Mouse (Mus musculus) ZHBTc4 (cell line): Measurements from ENCODE around the gene Dnajc30.
A peak's percentile ranks its signal among the peaks of the same experiment; 100 is the strongest.

Experiments
- DNase-seq: peaks from one replicate; pipeline ENCODE4 v3.0.0-alpha.2; 2011; ENCODE audit warnings: low read depth, low spot score

Gene Dnajc30

DNA sequence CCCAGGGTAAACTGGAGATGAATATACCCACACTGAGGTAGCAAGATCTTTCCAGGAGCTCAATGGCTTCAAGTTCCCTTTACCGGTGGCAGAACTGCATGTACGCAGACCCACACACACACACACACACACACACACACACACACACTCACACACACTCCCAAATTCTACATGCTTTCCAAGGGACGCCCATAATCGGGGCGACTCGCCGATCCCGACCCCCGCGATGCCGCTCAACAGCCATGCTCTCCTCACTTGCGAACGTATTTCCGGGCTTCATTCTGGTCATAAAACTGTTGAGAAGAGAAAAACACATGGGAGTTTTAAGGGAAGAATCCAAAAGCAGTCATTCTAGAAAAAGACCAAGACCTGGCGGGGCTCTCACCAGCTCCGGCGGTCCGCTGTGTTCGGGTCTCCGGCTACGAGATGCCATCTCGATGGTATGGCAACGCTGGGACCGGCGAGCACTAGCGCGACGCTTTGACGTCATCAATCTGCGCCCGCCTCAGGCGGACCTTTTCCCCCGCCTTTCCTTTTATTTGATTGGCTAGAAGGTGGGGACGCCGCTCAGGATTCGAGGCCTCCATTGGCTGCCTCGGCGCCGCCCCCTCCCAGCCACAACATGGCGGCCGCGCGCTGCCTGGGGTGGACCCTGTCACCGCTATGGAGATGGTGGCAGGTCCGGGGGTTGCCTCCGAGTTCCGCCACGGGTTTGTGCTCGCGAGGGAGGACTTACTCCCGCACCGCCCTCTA, at the start of gene Dnajc30:
TSS of gene Dnajc30 (plus strand) at position 574 of the 753 bp plus-strand sequence.
- DNase-seq: peak; percentile 99

DNA sequence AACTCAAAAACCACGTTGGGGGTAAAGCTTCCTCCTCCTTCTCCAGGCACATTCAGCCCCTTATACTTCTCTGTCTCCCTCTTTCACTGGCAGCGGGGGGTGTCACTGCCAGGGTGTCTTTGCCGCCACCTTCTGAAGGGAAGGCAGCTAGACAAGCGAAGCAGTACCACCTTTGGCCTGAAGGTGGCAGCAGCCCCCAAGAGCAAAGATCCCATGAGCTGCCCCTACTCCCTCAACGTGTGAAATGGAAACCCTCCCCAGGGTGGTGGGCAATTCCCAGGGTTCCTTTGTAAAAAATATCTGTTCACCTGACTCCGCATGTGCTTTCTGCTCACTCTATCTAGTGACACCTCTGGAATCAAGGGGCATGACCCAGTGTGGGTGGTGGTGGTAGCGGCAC, 48.5 kb upstream of the Dnajc30 start:
- DNase-seq: peak; percentile 83

DNA sequence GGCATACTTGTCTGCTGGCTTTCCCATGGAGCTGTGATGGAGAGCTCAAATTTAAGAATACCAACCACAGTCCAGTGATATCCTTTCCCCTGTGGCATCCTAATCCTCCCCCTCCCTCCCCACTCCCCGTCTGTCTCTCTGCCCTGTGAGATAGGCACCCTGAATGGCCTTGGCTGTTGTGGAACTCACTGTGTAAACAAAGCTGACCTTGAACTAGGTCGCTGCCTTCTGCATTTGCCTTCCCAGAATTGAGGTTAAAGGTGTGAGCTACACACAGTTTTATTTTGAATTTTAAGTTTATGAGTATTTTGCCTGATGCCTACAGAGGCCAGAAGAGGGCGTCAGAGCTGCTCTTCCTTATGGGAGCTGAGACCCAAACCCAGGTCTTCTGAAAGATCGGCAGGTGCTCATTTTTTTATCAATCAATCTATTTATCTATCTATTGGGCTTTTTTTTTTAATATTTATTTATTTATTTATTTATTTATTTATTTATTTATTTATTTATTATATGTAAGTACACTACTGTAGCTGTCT, 47.7 kb upstream of the Dnajc30 start:
- no peak for DNase-seq

DNA sequence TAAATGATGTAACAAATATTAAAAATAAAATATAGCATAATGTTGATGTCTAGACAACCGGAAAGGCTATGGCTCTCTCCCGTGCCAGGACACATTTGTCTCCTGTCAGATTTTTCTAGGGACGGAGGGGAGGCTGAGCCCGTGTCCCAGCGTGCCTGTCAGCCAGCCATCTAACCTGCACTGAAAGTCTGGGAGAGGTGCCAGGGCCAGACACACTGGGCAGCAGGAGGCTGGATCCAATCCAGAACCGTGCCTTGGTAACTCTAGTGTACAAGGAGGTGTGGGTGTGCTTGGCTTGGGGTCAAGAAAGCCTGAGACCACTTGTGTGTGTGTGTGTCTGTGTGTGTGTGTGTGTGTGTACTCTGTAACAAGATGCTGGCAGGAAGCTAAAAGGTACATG, 42.2 kb upstream of the Dnajc30 start:
- no peak for DNase-seq

DNA sequence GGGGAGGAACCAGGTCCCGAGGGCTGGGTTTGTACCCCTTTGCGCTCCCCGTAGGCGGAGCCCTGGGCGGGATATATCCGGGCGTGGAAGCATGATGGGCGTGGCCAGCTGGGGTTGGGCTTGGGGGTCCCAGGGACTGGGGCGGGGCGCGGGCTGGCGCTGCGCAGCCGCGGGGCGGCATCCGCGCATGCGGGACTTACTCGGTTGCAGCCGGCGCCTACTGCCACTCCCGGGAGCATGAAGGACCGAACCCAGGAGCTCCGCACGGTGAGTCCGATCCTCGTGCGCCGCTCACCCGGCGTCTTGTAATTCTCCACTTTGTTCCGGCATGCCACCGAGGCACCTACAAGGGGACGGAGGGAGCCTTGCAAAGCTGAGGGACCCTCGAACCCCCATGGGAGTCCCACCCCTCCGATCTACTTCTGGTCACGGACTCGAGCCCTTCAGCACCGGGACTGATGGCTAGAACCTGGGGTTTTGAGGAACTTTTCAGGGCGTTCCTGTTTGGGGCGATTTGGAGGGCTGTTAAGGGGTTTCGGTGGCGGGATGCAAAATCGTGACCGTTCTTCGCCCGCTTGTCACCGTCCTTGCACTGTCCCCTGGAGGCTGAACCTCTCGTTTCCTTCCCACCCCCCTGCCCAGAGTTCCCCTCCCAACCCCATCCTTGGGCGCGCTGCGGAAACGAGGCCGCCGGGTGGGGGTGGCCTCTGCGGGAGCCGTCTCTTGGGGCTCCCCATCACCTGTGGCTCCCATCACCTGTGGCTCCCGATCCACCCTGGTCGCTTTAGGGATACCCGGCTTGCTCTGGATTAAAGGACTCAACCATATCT, 40.4 kb upstream of the Dnajc30 start, which contains the start of gene Stx1a:
TSS of gene Stx1a (plus strand) at position 139 of the 830 bp plus-strand sequence.
- peak; percentile 94 for DNase-seq

DNA sequence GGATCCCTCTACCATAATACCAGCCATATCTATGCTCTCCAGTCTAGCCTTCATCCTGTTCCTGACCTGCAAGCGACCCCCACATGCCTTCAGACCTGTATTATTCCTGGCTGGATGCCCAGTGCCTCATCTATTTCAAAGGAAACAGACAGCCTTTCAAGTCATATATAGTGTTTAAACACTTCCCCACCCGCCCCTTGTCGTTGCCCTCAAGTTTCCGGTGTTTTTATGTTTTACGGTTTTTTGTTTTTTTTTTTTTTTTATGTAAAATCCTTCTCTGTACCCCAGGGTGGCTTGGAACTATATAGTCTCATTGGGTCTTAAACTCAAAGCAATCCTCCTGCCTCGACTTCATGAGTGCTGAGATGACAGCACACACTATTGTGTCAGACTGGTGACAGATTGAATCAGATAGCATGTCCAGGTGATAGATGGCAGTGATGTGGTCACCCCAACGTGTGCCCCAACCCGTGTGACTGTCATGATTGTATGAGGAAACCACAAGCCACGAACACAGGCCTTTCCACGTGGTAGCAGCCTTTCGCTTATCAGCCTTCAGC, 39.3 kb upstream of the Dnajc30 start:
- no peak for DNase-seq

DNA sequence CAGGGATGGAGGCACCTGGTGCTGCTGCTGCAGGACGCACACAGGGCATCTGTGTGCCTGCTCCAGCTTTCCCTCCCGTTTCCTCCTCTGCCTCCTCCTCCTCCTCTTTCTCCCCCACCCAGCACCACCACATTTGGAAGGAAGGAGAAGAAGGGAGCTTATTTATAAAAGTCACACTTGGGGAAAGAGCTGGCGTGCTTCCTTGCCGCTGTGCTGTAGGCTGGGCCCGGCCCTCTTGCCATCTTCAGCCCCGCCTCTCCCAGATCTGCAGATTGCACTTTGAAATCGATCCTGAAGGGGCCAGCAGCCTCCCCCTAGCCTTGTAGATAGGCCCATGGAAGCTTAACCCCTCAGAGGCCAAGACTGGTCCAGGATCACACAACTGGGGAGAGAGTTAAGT, 38.1 kb upstream of the Dnajc30 start:
- DNase-seq: peak; percentile 49

DNA sequence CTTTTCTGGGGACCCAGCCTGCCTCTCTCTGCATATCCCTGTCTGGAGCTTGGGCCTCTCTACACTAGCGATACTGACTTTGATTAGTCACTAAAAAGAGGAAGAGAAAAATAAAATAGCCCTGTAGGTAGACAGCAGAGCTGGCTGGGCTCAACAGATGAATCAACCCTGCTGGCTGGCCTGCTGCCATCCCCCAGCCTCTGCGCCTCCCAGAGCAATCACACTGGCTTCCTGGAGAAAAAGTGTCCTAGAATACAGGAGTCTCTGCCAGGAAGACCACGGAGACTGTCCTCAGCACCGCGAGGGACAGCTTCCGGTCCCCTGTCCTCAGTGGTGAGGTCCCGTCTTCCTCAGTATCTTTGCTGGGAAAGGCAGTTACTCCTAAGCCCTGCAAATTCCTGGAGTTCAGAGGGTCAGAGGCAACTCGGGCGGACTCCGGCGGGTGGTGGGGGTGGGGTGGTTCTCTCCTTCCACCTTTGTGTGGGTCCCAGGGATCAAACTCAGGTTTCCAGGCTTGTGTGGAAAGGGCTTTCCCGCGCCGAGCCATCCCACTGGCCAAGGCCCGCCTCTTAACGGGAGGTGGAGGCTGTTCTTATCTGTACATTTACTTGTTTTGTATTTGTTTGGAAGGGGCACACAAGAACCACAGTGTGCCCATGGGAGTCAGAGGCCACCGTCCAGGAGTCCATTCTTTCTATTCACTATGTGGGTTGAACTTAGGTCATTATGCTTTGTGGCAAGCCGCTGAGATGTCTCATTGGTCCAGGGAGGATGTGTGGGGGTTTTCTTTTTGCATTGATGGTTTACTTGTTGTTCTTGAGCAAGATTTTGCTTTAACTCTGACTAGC, 34.8 kb upstream of the Dnajc30 start:
- peak; percentile 36 for DNase-seq

DNA sequence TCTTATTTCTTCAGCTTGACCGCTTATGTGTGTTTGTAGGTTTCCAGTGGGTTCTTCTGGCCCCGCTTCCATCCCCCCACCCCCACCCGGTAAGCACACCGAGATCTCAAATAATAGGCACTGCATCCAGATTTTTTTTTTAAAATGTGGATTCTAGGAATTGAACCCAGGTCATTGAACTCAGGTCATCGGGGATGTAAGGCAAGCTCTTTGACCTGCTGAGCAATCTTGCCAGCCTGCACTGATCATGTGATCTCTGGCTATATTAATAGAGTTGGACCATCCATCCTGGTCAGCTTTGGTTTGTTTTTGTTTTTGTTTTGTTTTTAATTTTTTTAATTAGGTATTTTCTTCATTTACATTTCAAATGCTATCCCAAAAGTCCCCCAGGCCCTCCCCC, 31.4 kb upstream of the Dnajc30 start:
- no peak for DNase-seq

DNA sequence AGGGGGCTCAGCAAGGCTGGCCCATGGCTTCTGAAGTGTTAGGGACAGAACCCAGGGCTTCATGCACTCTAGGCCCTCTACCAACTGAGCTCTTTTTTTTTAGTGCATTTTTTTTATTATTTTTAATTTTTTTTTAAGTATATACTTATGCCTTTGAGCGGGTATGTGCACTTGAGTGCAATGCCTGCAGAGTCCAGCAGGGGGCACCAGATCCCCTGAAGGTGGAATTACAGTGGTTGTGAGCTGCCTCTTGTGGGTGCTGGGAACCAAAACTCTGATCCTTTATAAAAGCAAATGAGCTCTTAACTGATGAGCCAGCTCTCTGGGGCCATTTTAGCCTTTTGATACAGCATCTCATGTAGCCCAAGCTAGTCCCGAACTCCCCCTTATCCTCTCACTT, 29.4 kb upstream of the Dnajc30 start:
- DNase-seq: peak; percentile 36

DNA sequence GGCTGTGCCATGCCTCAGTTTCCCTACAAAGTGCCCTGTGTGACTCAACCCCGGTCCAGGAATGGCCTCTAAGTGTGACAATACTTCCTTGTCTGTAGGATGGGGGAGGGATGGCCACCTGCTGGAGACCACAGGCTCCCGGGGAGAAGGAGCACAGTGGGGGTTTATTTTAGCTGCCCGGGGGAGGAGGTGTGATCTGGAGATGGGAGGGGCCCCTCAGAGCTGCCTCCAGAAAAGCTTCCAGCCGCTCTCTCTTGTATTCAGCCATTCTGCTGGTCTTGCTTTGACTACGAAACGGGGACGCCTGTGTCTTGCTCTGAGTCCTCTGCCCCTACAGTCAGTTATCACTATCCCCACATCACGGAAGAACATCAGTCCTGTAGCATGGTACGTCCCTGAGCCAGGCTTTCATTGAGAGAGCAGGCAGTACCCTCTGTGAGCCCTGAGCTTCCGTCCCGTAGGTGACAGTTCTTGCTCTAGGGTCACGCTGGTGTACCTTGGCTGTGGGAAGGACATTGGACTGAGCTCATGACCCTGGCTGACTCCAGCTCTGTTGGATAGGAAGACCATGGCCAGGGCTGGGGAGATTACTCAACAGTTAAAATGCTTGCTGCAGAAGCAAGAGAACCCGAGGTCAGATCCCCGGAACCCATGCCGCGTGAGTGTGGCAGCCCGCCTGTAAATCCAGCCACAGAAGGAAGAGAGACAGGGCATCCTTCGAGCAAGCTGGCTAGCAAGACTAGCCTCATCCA, 28.2 kb upstream of the Dnajc30 start:
- peak; percentile 34 for DNase-seq

DNA sequence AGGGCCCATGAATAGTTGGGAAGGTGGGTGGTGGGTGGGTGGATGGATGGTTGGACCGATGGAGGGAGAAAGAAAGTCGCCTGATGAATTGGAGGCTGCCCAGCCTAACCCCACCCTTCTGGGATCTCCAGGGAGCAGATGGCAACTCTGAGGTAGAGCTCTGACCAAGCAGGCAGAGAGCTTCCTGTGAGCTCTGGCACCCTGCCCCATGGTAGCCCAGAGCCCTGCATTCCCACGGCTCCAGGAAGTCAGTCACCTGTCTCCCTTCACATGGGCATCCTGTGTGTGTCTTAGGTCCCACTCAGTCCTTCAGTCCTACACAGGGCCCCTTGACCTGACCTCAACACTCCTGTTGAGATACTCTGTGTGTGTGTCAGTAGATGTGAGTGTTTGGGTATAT, 26.1 kb upstream of the Dnajc30 start:
- no peak for DNase-seq

DNA sequence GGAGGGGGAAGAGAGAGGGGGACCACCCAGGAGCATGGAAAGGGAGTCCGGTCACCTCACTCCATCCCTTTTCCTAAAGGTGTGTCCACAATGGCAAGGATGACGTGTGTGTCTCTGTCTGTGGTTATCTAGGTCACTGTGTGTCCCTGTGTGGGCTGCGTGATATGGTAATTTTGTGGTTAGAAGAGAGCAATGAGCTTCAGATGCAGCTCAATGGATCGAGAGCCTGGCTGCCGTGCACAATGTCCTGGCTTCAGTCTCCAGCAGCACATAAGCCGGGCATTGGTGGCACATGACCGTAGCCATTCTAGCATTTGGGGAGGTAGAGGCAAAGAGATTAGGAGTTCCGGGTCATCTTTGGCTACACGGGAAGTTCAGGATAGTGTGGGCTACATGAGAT, 24.5 kb upstream of the Dnajc30 start:
- no peak for DNase-seq

DNA sequence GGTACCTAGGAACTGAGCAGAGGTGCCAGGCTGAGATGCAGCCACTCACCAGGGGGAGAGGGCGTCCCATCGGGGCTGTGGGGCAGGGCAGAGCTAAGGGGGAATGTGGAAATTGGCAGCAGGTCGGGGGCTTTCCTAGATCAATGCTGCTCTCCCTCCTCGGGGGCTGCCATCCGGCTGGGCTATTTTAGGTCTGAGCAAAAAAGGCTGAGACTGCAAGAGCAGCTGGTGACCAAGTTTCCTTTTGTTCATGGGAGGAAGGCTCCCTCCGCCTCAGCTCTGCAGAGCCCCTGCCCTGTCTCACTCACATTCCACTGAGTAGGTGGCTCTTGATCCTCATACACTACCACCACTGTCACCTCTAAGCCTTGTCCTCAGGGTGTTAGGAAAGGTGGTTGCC, 23.9 kb upstream of the Dnajc30 start:
- DNase-seq: peak; percentile 32

DNA sequence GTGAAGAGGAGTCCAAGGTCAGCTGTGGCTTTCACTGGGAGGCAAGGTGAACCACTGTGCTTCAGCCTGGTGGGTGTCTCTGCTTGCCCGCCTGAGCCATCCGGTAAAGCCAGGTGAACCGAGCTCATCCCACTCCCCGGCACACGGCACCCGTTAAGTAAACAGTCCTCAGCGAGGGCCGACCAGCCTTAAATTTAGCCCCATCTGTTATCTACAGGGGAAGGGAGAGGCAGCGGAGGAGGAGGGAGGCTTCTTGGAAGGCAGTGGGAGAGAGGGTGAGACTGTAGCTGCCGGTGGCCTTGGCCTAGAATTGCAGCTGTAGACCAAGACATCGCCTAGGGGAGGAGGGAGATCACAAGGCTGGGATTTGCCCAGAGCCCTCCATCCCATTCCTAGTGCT, 23.2 kb upstream of the Dnajc30 start:
- no peak for DNase-seq

DNA sequence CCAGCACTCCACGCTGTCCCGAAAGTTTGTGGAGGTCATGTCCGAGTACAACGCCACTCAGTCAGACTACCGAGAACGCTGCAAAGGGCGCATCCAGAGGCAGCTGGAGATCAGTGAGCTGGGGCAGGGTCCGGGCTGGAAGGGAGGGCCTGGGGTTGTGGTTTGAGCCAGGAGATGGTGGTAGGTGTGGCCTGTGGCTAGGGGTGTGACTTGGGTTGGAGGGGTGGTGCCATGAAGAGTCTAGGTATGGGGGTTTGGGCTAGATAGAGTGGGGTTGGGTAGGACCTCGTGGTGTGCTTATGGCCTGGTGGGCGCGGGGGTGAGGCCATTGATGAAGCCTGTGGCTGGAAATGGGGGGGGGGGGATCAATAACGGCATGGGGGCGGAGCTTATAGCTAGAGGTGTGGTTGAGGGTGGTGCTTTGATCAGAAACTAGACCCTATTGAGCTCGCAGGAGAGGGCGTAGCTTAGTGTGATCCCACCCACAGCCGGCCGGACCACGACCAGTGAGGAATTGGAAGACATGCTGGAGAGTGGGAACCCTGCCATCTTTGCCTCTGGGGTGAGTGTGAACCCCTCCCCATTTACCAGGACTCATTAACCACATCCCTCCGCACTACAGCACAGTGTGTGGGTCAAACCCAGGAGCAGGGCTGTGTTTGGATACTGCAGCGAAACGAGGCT, 21.8 kb upstream of the Dnajc30 start:
- peak; percentile 94 for DNase-seq

DNA sequence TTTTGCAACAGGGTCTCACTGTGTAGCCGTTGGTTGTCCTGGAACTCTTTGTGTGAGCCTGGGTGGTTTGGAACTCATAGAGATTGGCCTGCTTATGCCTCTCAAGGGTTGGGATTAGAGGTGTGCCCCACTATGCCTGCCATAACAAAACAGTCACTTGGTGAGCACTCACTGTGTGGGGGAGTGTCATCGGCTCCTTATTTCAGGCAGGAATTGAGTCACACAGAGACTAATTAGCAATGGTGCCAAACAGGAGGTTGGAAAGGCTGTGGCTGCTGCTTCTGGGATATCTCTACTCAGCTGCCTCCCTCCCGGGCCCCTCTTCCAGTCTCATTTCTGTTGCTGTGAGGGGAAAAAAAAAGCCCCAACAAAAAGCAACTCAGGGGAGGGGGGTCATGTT, 19.4 kb upstream of the Dnajc30 start:
- no peak for DNase-seq

DNA sequence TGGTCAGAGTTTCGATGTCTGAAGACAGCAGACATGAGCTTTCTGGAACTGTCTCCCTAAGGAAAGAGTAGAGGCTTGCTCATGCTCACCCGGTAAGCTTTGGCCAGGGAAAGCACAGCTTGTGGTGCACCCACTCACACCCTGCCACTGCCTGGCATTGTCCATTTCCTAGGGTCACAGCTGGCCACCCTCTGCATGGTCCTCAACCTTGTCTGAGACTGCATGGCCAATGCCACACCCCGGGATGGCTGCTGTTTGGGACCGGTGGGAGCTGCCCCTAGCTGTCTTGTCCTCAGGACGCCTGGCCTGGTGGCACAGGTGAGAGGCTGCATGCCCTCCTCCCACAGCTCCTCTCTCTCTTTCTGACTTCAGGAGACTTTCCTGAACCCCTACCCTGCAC, 15.5 kb upstream of the Dnajc30 start:
- no peak for DNase-seq

DNA sequence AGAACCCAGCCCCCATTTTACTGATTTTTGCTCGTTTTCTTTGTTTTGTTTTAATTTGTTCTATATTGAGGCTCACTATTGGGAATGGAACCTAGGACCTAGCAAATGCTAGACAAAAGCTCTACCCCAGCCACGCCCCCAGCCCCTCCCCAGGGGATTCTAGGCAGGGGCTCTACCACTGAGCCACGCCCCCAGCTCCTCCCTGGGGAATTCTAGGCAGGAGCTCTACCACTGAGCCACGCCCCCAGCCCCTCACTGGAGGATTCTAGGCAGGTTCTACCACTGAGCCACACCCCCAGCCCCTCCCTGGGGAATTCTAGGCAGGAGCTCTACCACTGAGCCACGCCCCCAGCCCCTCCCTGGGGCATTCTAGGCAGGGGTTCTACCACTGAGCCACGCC, 14.7 kb upstream of the Dnajc30 start:
- peak; percentile 90 for DNase-seq

DNA sequence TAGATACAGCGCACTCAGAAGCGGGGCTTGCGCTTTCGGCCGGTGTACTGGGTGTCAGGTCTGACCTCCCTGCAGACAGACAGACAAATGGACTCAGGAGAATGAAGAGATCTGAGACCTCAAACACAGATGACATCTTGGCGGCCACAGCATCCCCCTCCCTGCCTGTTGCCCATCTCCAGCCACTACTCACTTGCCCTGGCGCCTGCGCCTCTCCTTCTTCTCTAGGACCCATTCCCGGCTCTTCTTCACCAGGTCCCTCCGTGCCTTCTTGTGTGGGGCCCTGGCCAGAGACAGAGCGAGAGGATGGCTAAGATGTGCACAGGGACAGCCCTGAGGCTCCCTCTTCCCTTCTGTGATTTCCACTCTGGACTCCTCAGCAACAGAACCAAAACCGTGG, 10.6 kb upstream of the Dnajc30 start:
- DNase-seq: no peak
